Mouse (Mus musculus) left cerebral cortex, adult 18-20 months (tissue): ENCODE measurements around the gene Gm3676. TPM values are rescaled to one million over a fixed set of nuclear protein-coding genes. Genes with fewer than 3 reads are reported as not detected.
"Not testable (repeated sequence)": the region's sequence is repeated elsewhere in the genome, so short reads cannot be mapped to it uniquely, and the experiment has no call there.

Experiments
- DNase-seq, 2 experiments: peaks; one replicate each; pipeline ENCODE4 v3.0.0; 2021 to 2022; ENCODE audit warnings: low spot score in 2 of 2, mixed read lengths in 1 of 2
- long read RNA-seq, 2 experiments: library from polyadenylated mRNA; stranded (forward); transcript quantifications; one replicate each; pipeline ENCODE4 v2.0.0; 2021
- total RNA-seq, 2 experiments: library from RNA; stranded (reverse); gene quantifications; 2 replicates each; pipeline ENCODE4 v1.2.3; 2021

The Gm3676 gene
- total RNA-seq, result not detected
- long read RNA-seq, experiment 1, result 0 reads
- long read RNA-seq, experiment 2, result 0 reads

GRCm38 (mm10) chr14:41646387-41646786 is at the start of gene Gm3676:
TSS of gene Gm3676 (minus strand) at chr14:41646487.
- DNase-seq, result not testable (repeated sequence)

GRCm38 (mm10) chr14:41648176-41648575 is 1.9 kb upstream of the Gm3676 start:
- peak in 1 of 2 experiments; percentile 35 for DNase-seq

- DNase-seq, result not testable (repeated sequence)
These were observed 16.1 kb downstream of the Gm3676 start for GRCm38 (mm10) chr14:41630144-41630543.

GRCm38 (mm10) chr14:41624512-41624911 is 21.8 kb downstream of the Gm3676 start, which contains the start of gene Gm3072:
TSS of gene Gm3072 (minus strand) at chr14:41624612.
- DNase-seq, result not testable (repeated sequence)

DNA sequence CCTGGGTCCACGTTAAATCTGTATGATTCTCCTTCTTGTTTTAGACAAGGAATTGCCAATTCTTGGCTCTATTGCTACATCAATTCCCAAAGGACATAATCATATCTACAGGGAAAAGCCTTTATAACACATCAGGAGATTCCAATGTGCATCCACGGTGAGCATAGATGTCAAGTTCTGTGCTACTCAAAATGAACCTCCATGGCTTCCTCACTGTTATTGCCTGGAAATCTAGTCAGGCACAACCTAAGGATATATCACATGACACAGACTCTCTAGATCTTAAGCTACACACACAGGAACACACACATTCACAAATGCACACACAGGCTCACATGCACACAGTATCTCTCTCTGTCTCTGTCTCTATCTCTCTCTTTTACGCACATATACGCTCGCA is 23.8 kb downstream of the Gm3676 start:
- not testable (repeated sequence) for DNase-seq

DNA sequence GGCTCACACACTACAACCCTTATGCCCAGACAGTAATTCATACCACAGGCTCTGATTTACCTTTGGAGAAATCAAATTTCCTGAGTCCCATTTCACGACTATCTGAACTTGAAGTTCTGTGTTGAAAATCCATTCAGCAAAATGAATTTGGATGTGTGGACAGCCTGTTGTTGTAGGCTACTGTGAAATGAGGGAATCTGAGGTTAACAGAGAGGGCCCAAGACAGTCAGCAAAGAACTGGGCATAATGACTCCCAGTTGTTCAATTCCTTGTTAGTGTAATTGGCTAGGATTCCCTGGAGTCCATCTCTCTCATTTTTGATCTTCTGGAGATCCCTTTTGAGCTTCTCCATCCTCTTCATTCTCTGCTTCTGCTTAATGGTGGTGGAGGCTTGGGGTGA is 35.6 kb downstream of the Gm3676 start:
- DNase-seq, result not testable (repeated sequence)

DNA sequence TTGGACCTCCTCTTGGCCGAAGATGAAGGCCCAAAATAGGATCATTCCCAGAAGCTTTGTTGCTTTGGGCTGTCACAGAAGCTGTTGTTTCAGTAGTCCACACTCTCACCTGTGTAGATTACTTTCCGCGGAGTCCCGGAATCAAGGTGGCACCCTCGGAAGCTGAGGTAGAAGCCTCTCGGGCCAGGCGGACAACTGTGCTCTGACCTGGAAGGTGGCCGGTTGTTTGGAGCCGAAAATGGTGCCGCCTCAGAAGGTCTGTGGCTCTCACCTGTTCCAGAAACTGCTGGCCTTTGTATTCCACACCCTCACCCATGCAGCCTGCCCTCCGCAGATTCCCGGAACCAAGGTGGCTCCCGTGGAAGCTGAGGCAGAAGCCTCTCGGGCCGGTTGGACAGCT is 45.4 kb downstream of the Gm3676 start:
- DNase-seq, result not testable (repeated sequence)

Other genes with a start within 250 kb of the Gm3676 start
- gene Gm6482, start 238.2 kb downstream of the Gm3676 start, total RNA-seq, result not detected
- gene Gm7954, start 193.0 kb downstream of the Gm3676 start, total RNA-seq, result not detected
- gene Gm3486, start 157.0 kb downstream of the Gm3676 start, total RNA-seq, result under 1 TPM in 1 of 2 experiments, not detected in 1; 0.73 TPM
- not detected for gene Gm7970, start 90.9 kb downstream of the Gm3676 start, total RNA-seq
- gene 1700049E17Rik2, start 73.3 kb downstream of the Gm3676 start, total RNA-seq, result 1 to 10 TPM in 1 of 2 experiments, under 1 TPM in 1; 0.74 to 1.4 TPM
- gene Gm3072, start 21.9 kb downstream of the Gm3676 start, total RNA-seq, result not detected
- not detected for gene Gm8068, start 55.4 kb upstream of the Gm3676 start, total RNA-seq
- gene Gm7929, start 104.1 kb upstream of the Gm3676 start, total RNA-seq, result not detected
- gene Gm47189, start 126.0 kb upstream of the Gm3676 start, total RNA-seq, result not detected